Mouse (Mus musculus) cerebral cortex, adult 2 months (tissue): ENCODE data around the gene Efcab2.

Experiments
- WGBS: fragments of 180-500 bp; shearing (Covaris S2); methylation state at CpG from one replicate; pipeline ENCODE4 v1.1.7; 2018; 5-methylcytosine and 5-hydroxymethylcytosine counted together

Gene Efcab2

GRCm38 (mm10) chr1:178405951-178406711 is at the start of gene Efcab2:
Efcab2 (plus strand) TSS chr1:178406085.
- under 1% methylated on average over 69 of the region's 70 CpGs for WGBS

GRCm38 (mm10) chr1:178357776-178358710 is 47.8 kb upstream of the Efcab2 start:
- WGBS, result 33% methylated on average over 12 of the region's 12 CpGs

- WGBS, result 77% methylated on average over 11 of the region's 11 CpGs
These were observed 45.6 kb upstream of the Efcab2 start for GRCm38 (mm10) chr1:178360264-178360663.

GRCm38 (mm10) chr1:178360702-178361101 is 45.2 kb upstream of the Efcab2 start:
- WGBS, result 82% methylated on average over 2 of the region's 2 CpGs

- WGBS, result 89% methylated on average over 6 of the region's 6 CpGs
These were observed 40.7 kb upstream of the Efcab2 start for GRCm38 (mm10) chr1:178365171-178365570.

- 62% methylated on average over 6 of the region's 6 CpGs for WGBS
These were observed 37.8 kb upstream of the Efcab2 start for GRCm38 (mm10) chr1:178368121-178368520.

- 3% methylated on average over 36 of the region's 36 CpGs for WGBS
These were observed 37.2 kb upstream of the Efcab2 start for GRCm38 (mm10) chr1:178368548-178369271.

- WGBS, result under 1% methylated on average over 11 of the region's 11 CpGs
These were observed 36.6 kb upstream of the Efcab2 start for GRCm38 (mm10) chr1:178369272-178369651.

GRCm38 (mm10) chr1:178372681-178373080 is 33.2 kb upstream of the Efcab2 start:
- 55% methylated on average over 4 of the region's 4 CpGs for WGBS

- 94% methylated on average over 2 of the region's 2 CpGs for WGBS
These were observed 29.8 kb upstream of the Efcab2 start for GRCm38 (mm10) chr1:178376061-178376460.

- 81% methylated on average over 2 of the region's 2 CpGs for whole genome bisulfite sequencing
These were observed 29.0 kb upstream of the Efcab2 start for GRCm38 (mm10) chr1:178376907-178377306.

GRCm38 (mm10) chr1:178378115-178378514 is 27.8 kb upstream of the Efcab2 start:
- 88% methylated on average over 3 of the region's 3 CpGs for WGBS

- WGBS, result 88% methylated on average over 1 of the region's 1 CpGs
These were observed 26.7 kb upstream of the Efcab2 start for GRCm38 (mm10) chr1:178379224-178379623.

GRCm38 (mm10) chr1:178388802-178389201 is 17.1 kb upstream of the Efcab2 start:
- 41% methylated on average over 4 of the region's 4 CpGs for WGBS

GRCm38 (mm10) chr1:178389401-178389800 is 16.5 kb upstream of the Efcab2 start:
- WGBS, result 41% methylated on average over 2 of the region's 2 CpGs

- WGBS, result 64% methylated on average over 5 of the region's 5 CpGs
These were observed 12.9 kb upstream of the Efcab2 start for GRCm38 (mm10) chr1:178392970-178393369.

GRCm38 (mm10) chr1:178395091-178395490 is 10.8 kb upstream of the Efcab2 start:
- WGBS, result 93% methylated on average over 6 of the region's 6 CpGs

GRCm38 (mm10) chr1:178396383-178396782 is 9.5 kb upstream of the Efcab2 start:
- WGBS, result 68% methylated on average over 4 of the region's 4 CpGs

GRCm38 (mm10) chr1:178399879-178400278 is 6.0 kb upstream of the Efcab2 start:
- 74% methylated on average over 6 of the region's 6 CpGs for WGBS

GRCm38 (mm10) chr1:178400652-178401051 is 5.2 kb upstream of the Efcab2 start:
- 70% methylated on average over 7 of the region's 7 CpGs for whole genome bisulfite sequencing

GRCm38 (mm10) chr1:178401960-178402359 is 3.9 kb upstream of the Efcab2 start:
- WGBS, result 94% methylated on average over 6 of the region's 6 CpGs

GRCm38 (mm10) chr1:178405445-178405911 is 407 bp upstream of the Efcab2 start:
- under 1% methylated on average over 23 of the region's 23 CpGs for WGBS
